Comparison of ENCODE assay signal across 20 mouse cellular contexts in genomic region chr14:32735356-32735755, GRCm38 (mm10). TPM values are rescaled to one million over a fixed set of nuclear protein-coding genes. Genes with fewer than 3 reads are reported as not detected.
DNase-seq lines count a peak whose midpoint lies in the region; ATAC-seq and TF ChIP-seq lines count a peak whose summit lies in the region.
"Had no signal": no experiment of that assay in that cellular context is flagged by ENCODE, and none has a peak within 500 bp of the region (broad histone marks: within the 10 kb centered on the region; RNA-seq: fewer than 3 reads in every experiment).

No protein-coding gene starts in this region.

- H3K9ac ChIP-seq in liver, embryonic 11.5 days (ENCODE audit: low read depth, low read length), result no peak overlapping the region
- H3K9ac ChIP-seq: embryonic facial prominence, embryonic 12.5 days; hindbrain, embryonic 13.5 days; limb, embryonic 12.5 days; liver, postnatal 0 days; midbrain, embryonic 12.5 days had no signal

- WGBS in kidney, adult 2 months, result 83% methylated on average over 2 of the region's 2 CpGs
- WGBS in liver, embryonic 11.5 days, result 70% methylated on average over 2 of the region's 2 CpGs

- H3K4me1 ChIP-seq in kidney, adult 2 months (ENCODE audit: control insufficient read depth, insufficient read depth, low read length), result no peaks in the 10 kb centered on the region
- H3K4me1 ChIP-seq in liver, embryonic 11.5 days (replicated peaks; ENCODE audit: control insufficient read depth, insufficient read depth, low read length), result no peaks in the 10 kb centered on the region
- H3K4me1 ChIP-seq: embryonic facial prominence, embryonic 12.5 days; forebrain, embryonic 10.5 days; hindbrain, embryonic 13.5 days; limb, embryonic 12.5 days; midbrain, embryonic 12.5 days had no signal

- H3K4me2 ChIP-seq in liver, embryonic 11.5 days, result no peak overlapping the region
- H3K4me2 ChIP-seq: embryonic facial prominence, embryonic 12.5 days; hindbrain, embryonic 13.5 days; limb, embryonic 12.5 days; midbrain, embryonic 12.5 days had no signal

- H3K36me3 ChIP-seq in kidney, adult 2 months (ENCODE audit: control insufficient read depth, insufficient read depth, low read length), result no peaks in the 10 kb centered on the region
- no peaks in the 10 kb centered on the region for H3K36me3 ChIP-seq in liver, embryonic 11.5 days (ENCODE audit: control insufficient read depth, insufficient read depth, low read length)
- H3K36me3 ChIP-seq: embryonic facial prominence, embryonic 12.5 days; forebrain, embryonic 10.5 days; hindbrain, embryonic 13.5 days; limb, embryonic 12.5 days; midbrain, embryonic 12.5 days had no signal

- TF ChIP-seq POLR2A in kidney, adult 2 months (IDR thresholded peaks at IDR 0.05; ENCODE audit: low read depth, low read length), result no peak

- no peak overlapping the region for H3K4me3 ChIP-seq in kidney, adult 2 months (ENCODE audit: insufficient read depth, low read depth, low read length)
- no peak overlapping the region for H3K4me3 ChIP-seq in liver, embryonic 11.5 days (ENCODE audit: low read depth, low read length)
- H3K4me3 ChIP-seq: embryonic facial prominence, embryonic 12.5 days; forebrain, embryonic 10.5 days; hindbrain, embryonic 13.5 days; limb, embryonic 12.5 days; midbrain, embryonic 12.5 days; myocyte had no signal

- no peak for TF ChIP-seq CTCF in kidney, adult 2 months (conservative IDR thresholded peaks at IDR 0.05; ENCODE audit: insufficient read depth, insufficient read length, low read depth, low read length)

- H3K9me3 ChIP-seq in liver, embryonic 11.5 days (ENCODE audit: control insufficient read depth, low read length), result no peaks in the 10 kb centered on the region
- H3K9me3 ChIP-seq: forebrain, embryonic 10.5 days; limb, embryonic 12.5 days had no signal

- no peaks in the 10 kb centered on the region for H3K27me3 ChIP-seq in kidney, adult 2 months (replicated peaks; ENCODE audit: control insufficient read depth, insufficient read depth, low read length)
- no peaks in the 10 kb centered on the region for H3K27me3 ChIP-seq in liver, embryonic 11.5 days (replicated peaks; ENCODE audit: control insufficient read depth, insufficient read depth, low read length)
- H3K27me3 ChIP-seq: embryonic facial prominence, embryonic 12.5 days; hindbrain, embryonic 13.5 days; limb, embryonic 12.5 days; midbrain, embryonic 12.5 days had no signal

- ATAC-seq in liver, embryonic 11.5 days (replicated peaks; ENCODE audit: low FRiP score), result no peak
- ATAC-seq: activated CD4-positive, CD25-positive, alpha-beta regulatory T cell, adult 4 months; liver, postnatal 0 days had no signal

- peak; percentile 1 for DNase-seq in kidney, adult 2 months
- no peak for DNase-seq in kidney, adult 18-20 months
- DNase-seq in heart, adult 9 months (ENCODE audit: low spot score in 2 of 2), result peak; percentile 73 to 81
- DNase-seq in kidney, postnatal 4 days, result peak; percentile 65 to 72
- peak; percentile 48 for DNase-seq in skeletal muscle tissue, adult 2 months (ENCODE audit: low read depth, low spot score)
- no peak for DNase-seq in liver, embryonic 11.5 days (ENCODE audit: low spot score)
- no peak for DNase-seq in spleen, adult 12 weeks (ENCODE audit: low spot score)
- DNase-seq: adrenal gland, postnatal 36 days; cerebellum, postnatal 25 days; layer of hippocampus, postnatal 36 days; liver, postnatal 0 days; thymus, adult 18-20 months had no signal

- no peak overlapping the region for H3K27ac ChIP-seq in kidney, adult 2 months (ENCODE audit: insufficient read depth, low read depth, low read length)
- H3K27ac ChIP-seq in liver, embryonic 11.5 days (ENCODE audit: low read depth, low read length), result no peak overlapping the region
- H3K27ac ChIP-seq: embryonic facial prominence, embryonic 12.5 days; forebrain, embryonic 10.5 days; hindbrain, embryonic 13.5 days; kidney, postnatal 0 days; limb, embryonic 12.5 days; midbrain, embryonic 12.5 days had no signal

RNA-seq across cellular contexts. Expression of gene 3425401B19Rik, which starts 50.3 kb away (rescaled TPM):
- 0.86 TPM in 1 of 2 replicates, not detected in the other for polyA plus RNA-seq in kidney, adult 2 months (2012; rRNA removed)
- polyA plus RNA-seq in liver, embryonic 11.5 days (2014; fragmentation: Nextera tagmentation; extraction: Ambion mirVana), result not detected in 2 replicates
- polyA plus RNA-seq: activated CD4-positive, CD25-positive, alpha-beta regulatory T cell, adult 4 months; forebrain, embryonic 10.5 days had no signal

RNA-seq across cellular contexts. Expression of gene Tmem273, which starts 50.4 kb away (rescaled TPM):
- 0.84 and 1.0 TPM in 2 replicates for polyA plus RNA-seq in kidney, adult 2 months (2012; rRNA removed)
- polyA plus RNA-seq in liver, embryonic 11.5 days (2014; fragmentation: Nextera tagmentation; extraction: Ambion mirVana), result 1.7 and 1.8 TPM in 2 replicates

Comparison
In these comparisons a context has a peak if more than half of its experiments do, and no peak if none do; other contexts are left out.
1. DNase-seq: peak in kidney, adult 2 months (single experiment), heart, adult 9 months (2 of 2), kidney, postnatal 4 days (2 of 2) and skeletal muscle tissue, adult 2 months (single experiment); none in kidney, adult 18-20 months (single experiment), liver, embryonic 11.5 days (single experiment) and spleen, adult 12 weeks (single experiment).